Mouse (Mus musculus) CH12.LX (cell line): ENCODE data around the gene Apobec3. TPM values are rescaled to one million over a fixed set of nuclear protein-coding genes. Genes with fewer than 3 reads are reported as not detected.
A peak's percentile ranks its signal among the peaks of the same experiment; 100 is the strongest.

Experiments
- DNase-seq: peaks from one replicate; pipeline ENCODE4 v3.0.0-alpha.2; 2013; ENCODE audit errors: extremely low read depth
- H3K27ac ChIP-seq: 2 replicates; pipeline ENCODE4 v1.5.1; 2012; ENCODE audit warnings: low read depth, mild to moderate bottlenecking, control low read depth, moderate library complexity; ENCODE audit not compliant: insufficient read depth
- H3K27me3 ChIP-seq: replicated peaks from 2 replicates; pipeline ENCODE3; 2012; ENCODE audit warnings: inconsistent platforms
- H3K36me3 ChIP-seq, 2 experiments: replicated peaks in 1 of 2; 2 replicates each; pipeline versions ENCODE3 to v1.6.1; 2012; ENCODE audit warnings: inconsistent platforms in 1 of 2, low read length in 1 of 2, mild to moderate bottlenecking in 1 of 2, mixed read lengths in 1 of 2, moderate library complexity in 1 of 2; ENCODE audit not compliant: control insufficient read depth in 1 of 2, insufficient read depth in 1 of 2
- H3K4me1 ChIP-seq, 2 experiments: 2 replicates each; pipeline ENCODE4 v1.6.1; 2012; ENCODE audit warnings: inconsistent platforms in 1 of 2, moderate library complexity in 1 of 2; ENCODE audit not compliant: insufficient read depth in 2 of 2, control insufficient read depth in 1 of 2
- H3K4me2 ChIP-seq: 2 replicates; pipeline ENCODE4 v1.6.1; 2012; ENCODE audit warnings: low read depth, mild to moderate bottlenecking, control low read depth; ENCODE audit not compliant: poor library complexity, insufficient read depth, severe bottlenecking
- H3K4me3 ChIP-seq, 3 experiments: fragments of 150-350 bp in 1 of 3; sonication (generic) in 1 of 3; replicated peaks in 1 of 3; 2 replicates each; pipeline versions ENCODE3 to v1.5.1; 2011 to 2012; ENCODE audit warnings: low read depth in 2 of 3, low read length in 2 of 3, mild to moderate bottlenecking in 2 of 3, moderate library complexity in 2 of 3, control low read depth in 1 of 3, improper control_type of control experiment in 1 of 3, inconsistent platforms in 1 of 3, mixed read lengths in 1 of 3; ENCODE audit not compliant: poor library complexity in 1 of 3
- H3K79me2 ChIP-seq: replicated peaks from 2 replicates; pipeline ENCODE4 v1.6.1; 2012; ENCODE audit warnings: mild to moderate bottlenecking, moderate library complexity; ENCODE audit not compliant: control insufficient read depth, poor library complexity, insufficient read depth, severe bottlenecking; ENCODE audit errors: extremely low read depth
- H3K9ac ChIP-seq: 2 replicates; pipeline ENCODE4 v1.6.1; 2012; ENCODE audit warnings: low read depth, mild to moderate bottlenecking, control low read depth, moderate library complexity; ENCODE audit not compliant: insufficient read depth
- H3K9me3 ChIP-seq: replicated peaks from 2 replicates; pipeline ENCODE3; 2012; ENCODE audit warnings: low read length, inconsistent platforms, mixed read lengths
- CHD2 ChIP-seq: IDR thresholded peaks from 2 replicates; pipeline ENCODE4 v1.6.1; 2011; ENCODE audit warnings: low read length, improper control_type of control experiment
- CTCF ChIP-seq, 2 experiments: IDR thresholded peaks in 1 of 2; conservative IDR thresholded peaks in 1 of 2; 2 replicates each; pipeline ENCODE4 v1.5.1; 2011 to 2012; ENCODE audit warnings: low read depth in 2 of 2, low read length in 2 of 2, improper control_type of control experiment in 1 of 2, inconsistent platforms in 1 of 2, mild to moderate bottlenecking in 1 of 2, moderate library complexity in 1 of 2
- E2F4 ChIP-seq: IDR thresholded peaks from 2 replicates; pipeline ENCODE4 v1.6.1; 2011; ENCODE audit warnings: low read depth, low read length, improper control_type of control experiment; ENCODE audit not compliant: insufficient replicate concordance
- GABPA ChIP-seq: IDR thresholded peaks from 2 replicates; pipeline ENCODE4 v1.6.1; 2012; ENCODE audit warnings: low read depth, low read length, improper control_type of control experiment, inconsistent platforms; ENCODE audit not compliant: insufficient replicate concordance
- HCFC1 ChIP-seq: IDR thresholded peaks from 2 replicates; pipeline ENCODE4 v1.6.1; 2012; ENCODE audit warnings: low read depth, mild to moderate bottlenecking, inconsistent platforms, low read length, improper control_type of control experiment
- IRF4 ChIP-seq: IDR thresholded peaks from 2 replicates; pipeline ENCODE4 v1.6.1; 2014; ENCODE audit warnings: low read depth, mild to moderate bottlenecking, inconsistent platforms, low read length, improper control_type of control experiment
- JUN ChIP-seq: IDR thresholded peaks from 2 replicates; pipeline ENCODE4 v1.6.1; 2011; ENCODE audit warnings: low read depth, mild to moderate bottlenecking, low read length, improper control_type of control experiment, moderate library complexity; ENCODE audit not compliant: insufficient read depth
- MAFK ChIP-seq: IDR thresholded peaks from 2 replicates; pipeline ENCODE4 v1.6.1; 2011; ENCODE audit warnings: low read length, improper control_type of control experiment; ENCODE audit not compliant: insufficient replicate concordance
- MAX ChIP-seq: IDR thresholded peaks from 2 replicates; pipeline ENCODE4 v1.6.1; 2011; ENCODE audit warnings: low read length, improper control_type of control experiment
- MXI1 ChIP-seq: IDR thresholded peaks from 2 replicates; pipeline ENCODE4 v1.6.1; 2011; ENCODE audit warnings: mild to moderate bottlenecking, low read depth, low read length, improper control_type of control experiment
- MYC ChIP-seq: IDR thresholded peaks from 2 replicates; pipeline ENCODE4 v1.6.1; 2011; ENCODE audit warnings: low read depth, mild to moderate bottlenecking, improper control_type of control experiment, low read length
- NELFE ChIP-seq: IDR thresholded peaks from 2 replicates; pipeline ENCODE4 v1.6.1; 2011; ENCODE audit warnings: low read depth, low read length, improper control_type of control experiment
- POLR2A ChIP-seq: IDR thresholded peaks from 2 replicates; pipeline ENCODE4 v1.6.1; 2011; ENCODE audit warnings: low read depth, mild to moderate bottlenecking, improper control_type of control experiment, low read length
- POLR2AphosphoS2 ChIP-seq: IDR thresholded peaks from 2 replicates; pipeline ENCODE4 v1.6.1; 2011; ENCODE audit warnings: low read depth, low read length, improper control_type of control experiment
- RAD21 ChIP-seq: IDR thresholded peaks from 2 replicates; pipeline ENCODE4 v1.6.1; 2011; ENCODE audit warnings: low read depth, mild to moderate bottlenecking, low read length, improper control_type of control experiment, moderate library complexity
- SMC3 ChIP-seq: IDR thresholded peaks from 2 replicates; pipeline ENCODE4 v1.6.1; 2011; ENCODE audit warnings: low read depth, low read length, improper control_type of control experiment
- USF2 ChIP-seq: conservative IDR thresholded peaks from 2 replicates; pipeline ENCODE4 v1.6.1; 2011; ENCODE audit warnings: low read depth, low read length, improper control_type of control experiment
- ZC3H11A ChIP-seq: IDR thresholded peaks from 2 replicates; pipeline ENCODE4 v1.6.1; 2012; ENCODE audit warnings: low read depth, mild to moderate bottlenecking, inconsistent platforms, low read length, improper control_type of control experiment
- dilution Hi-C: fragments of 300-500 bp; cut with MboI; formaldehyde crosslinking; loops from 2 replicates; pipeline ENCODE4 v1.14.3; 2020; ENCODE audit warnings: low sequenced_read_pairs; ENCODE audit not compliant: extremely low pct_unique_long_range_greater_than_20kb, extremely low pct_ligation_motif_present
- in situ Hi-C: fragments of 300-500 bp; cut with MboI; formaldehyde crosslinking; loops from 3 replicates; pipeline ENCODE4 v1.14.3; 2019; ENCODE audit warnings: low sequenced_read_pairs, low pct_ligation_motif_present, low pct_unique_long_range_greater_than_20kb, mixed read lengths
- polyA plus RNA-seq: library from polyadenylated mRNA; unstranded; fragments of >175 nt; gene quantifications from 2 replicates; pipeline ENCODE4 v1.2.1, GENCODE M21; 2012; ENCODE audit warnings: low read depth; ENCODE audit not compliant: insufficient read length
- total RNA-seq, 2 experiments: library from RNA; depleted of rRNA; stranded (reverse); fragments of 300-350 nt in 1 of 2; fragments of >200 nt in 1 of 2; gene quantifications; 2 replicates each; pipeline ENCODE4 v1.2.3; 2012 to 2014

Apobec3 gene
- total and polyA plus RNA-seq, 3 experiments = 3.9 to 94.3 (median 10.4) TPM

DNA sequence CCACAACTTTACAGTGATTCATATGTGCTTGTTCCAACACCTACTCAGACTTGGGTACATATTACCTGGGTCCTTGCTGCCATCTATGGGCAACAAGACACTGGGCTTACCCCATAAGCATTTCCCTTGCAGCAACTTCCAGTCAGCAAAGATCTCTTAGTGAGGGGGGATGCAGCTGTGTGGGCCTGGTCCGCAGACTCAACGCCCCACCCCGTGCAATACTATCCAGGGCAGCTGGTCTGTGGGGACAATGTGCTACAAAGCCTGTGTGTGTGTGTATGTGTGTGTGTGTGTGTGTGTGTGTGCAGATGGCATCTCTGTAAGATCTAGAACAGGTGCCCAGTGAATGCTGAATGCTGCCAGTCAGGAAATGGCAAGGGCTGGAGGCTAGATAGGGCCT lies 22.9 kb downstream of the Apobec3 start:
- Histone ChIP-seq H3K9me3 (peaks cover 10% of the 10 kb centered on the region), H3K27ac (no peak overlapping the region), H3K4me1 (peaks cover 4 to 11% of the 10 kb centered on the region in 2 experiments; a peak in 1 of 4 replicates), H3K9ac (no peak overlapping the region), H3K4me2 (no peak overlapping the region), H3K79me2 (no peaks in the 10 kb centered on the region), H3K4me3 (no peak overlapping the region), H3K36me3 (peaks cover 30 to 63% of the 10 kb centered on the region in 2 experiments), H3K27me3 (no peaks in the 10 kb centered on the region)
- TF ChIP-seq RAD21 = peak; percentile 81
- TF ChIP-seq MYC = no peak
- TF ChIP-seq CHD2 = no peak
- peak; percentile 77 for TF ChIP-seq SMC3
- peak; percentile 14; the same call in 1 of the 2 replicates for TF ChIP-seq ZC3H11A
- TF ChIP-seq CTCF (conservative IDR thresholded peaks at IDR 0.05 in 1 of 2, IDR thresholded peaks at IDR 0.05 in 1 of 2; ENCODE audit: low read depth in 2 of 2, low read length in 2 of 2) = peak in 1 of 2 experiments; percentile 81; a peak in 2 of 4 replicates
- in situ Hi-C loops (loop anchor here (5.0 kb wide), 1 partner anchor 82 kb away; the partner anchor contains the start of genes Cbx6 and Npcd), dilution Hi-C loops (no loop called here)
- DNase-seq = no peak

DNA sequence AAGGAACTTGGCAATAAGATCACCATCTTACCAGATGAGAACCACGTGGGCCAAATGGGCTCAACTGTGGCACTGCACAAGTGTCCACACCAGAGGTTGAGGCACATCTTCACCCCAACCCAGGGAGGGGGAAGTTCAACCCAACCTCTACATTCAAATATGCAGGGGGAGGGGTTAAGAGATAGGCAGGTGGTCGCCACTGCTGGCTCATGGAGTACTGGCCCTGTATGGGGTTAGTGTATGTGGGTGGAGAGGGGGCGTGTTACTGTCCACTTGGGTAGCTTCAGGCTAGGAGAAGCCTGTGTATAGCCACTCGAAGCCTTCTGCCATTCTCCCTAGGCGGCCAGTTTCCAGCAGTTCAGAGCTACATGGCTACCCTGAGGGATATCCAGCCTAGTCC lies 24.7 kb downstream of the Apobec3 start:
- DNase-seq = no peak
- no peak for TF ChIP-seq JUN
- no peak for TF ChIP-seq USF2
- no peak for TF ChIP-seq MXI1
- TF ChIP-seq POLR2AphosphoS2 = 0 out of 2 replicates have a peak, but pooled peaks have one; percentile 9
- Histone ChIP-seq H3K27ac (no peak overlapping the region), H3K36me3 (peaks cover 48 to 75% of the 10 kb centered on the region in 2 experiments), H3K4me1 (peaks cover 4 to 15% of the 10 kb centered on the region in 2 experiments; a peak in 1 of 4 replicates), H3K79me2 (no peaks in the 10 kb centered on the region), H3K9ac (no peak overlapping the region), H3K9me3 (peaks cover 4% of the 10 kb centered on the region), H3K4me3 (no peak overlapping the region), H3K4me2 (no peak overlapping the region), H3K27me3 (no peaks in the 10 kb centered on the region)
- dilution Hi-C loops = no loop called here
- in situ Hi-C loops = no loop called here

- dilution Hi-C loops (no loop called here), in situ Hi-C loops (no loop called here)
- no peaks in the 10 kb centered on the region for H3K79me2 ChIP-seq
- peaks cover 58 to 85% of the 10 kb centered on the region in 2 experiments for H3K36me3 ChIP-seq
- no peak overlapping the region for H3K4me3 ChIP-seq
- H3K27ac ChIP-seq = no peak overlapping the region
- H3K9ac ChIP-seq = no peak overlapping the region
- H3K9me3 ChIP-seq = peaks cover 8% of the 10 kb centered on the region
- no peak overlapping the region for H3K4me2 ChIP-seq
- H3K4me1 ChIP-seq = peaks cover 4 to 15% of the 10 kb centered on the region in 2 experiments; a peak in 1 of 4 replicates
- no peak for DNase-seq
- no peaks in the 10 kb centered on the region for H3K27me3 ChIP-seq
- TF ChIP-seq GABPA (no peak), IRF4 (no peak), ZC3H11A (no peak), MAFK (no peak), HCFC1 (no peak), MAX (no peak), SMC3 (no peak), POLR2A (no peak), NELFE (no peak), E2F4 (no peak)
- TF ChIP-seq, all 38 proteins: peak for 0
Measured at GRCm38 (mm10) chr15:79917111-79917720, 25.8 kb downstream of the Apobec3 start.
